8 mouse cellular contexts compared by ENCODE assay signal in genomic region chr5:124482966-124483654, GRCm38 (mm10). TPM values are rescaled to one million over a fixed set of nuclear protein-coding genes. Genes with fewer than 3 reads are reported as not detected.
A peak's percentile ranks its signal among the peaks of the same experiment; 100 is the strongest.
DNase-seq lines count a peak whose midpoint lies in the region; ATAC-seq and TF ChIP-seq lines count a peak whose summit lies in the region.

TSS of gene Snrnp35 (plus strand) at chr5:124483134.

- peak; percentile 94 for ATAC-seq in forebrain, postnatal 0 days
- peak; percentile 94 for ATAC-seq in lung, embryonic 16.5 days (ENCODE audit: low read depth)

- TF ChIP-seq POLR2A in MEL (IDR thresholded peaks at IDR 0.05; ENCODE audit: control insufficient read depth in 1 of 2, insufficient read depth in 1 of 2, low read depth in 1 of 2, low read length in 2 of 2, poor library complexity in 1 of 2): peak; percentile 40 to 79; a peak in 3 of 4 replicates
- TF ChIP-seq POLR2A in cerebellum, adult 2 months (IDR thresholded peaks at IDR 0.05; ENCODE audit: borderline replicate concordance, insufficient read depth, low read length): peak; percentile 52; the same call in 1 of the 2 replicates

- peak within 1 kb of the TSS; percentile 90 to 93 for H3K4me3 ChIP-seq in MEL (ENCODE audit: control insufficient read depth in 1 of 2, insufficient read depth in 1 of 2, low read depth in 2 of 2, low read length in 2 of 2)
- H3K4me3 ChIP-seq in cerebellum, adult 2 months (replicated peaks; ENCODE audit: insufficient read depth, low read depth, low read length): peak within 1 kb of the TSS; percentile 80
- H3K4me3 ChIP-seq in forebrain, postnatal 0 days (ENCODE audit: low read depth, low read length): peak within 1 kb of the TSS; percentile 77
- H3K4me3 ChIP-seq in lung, embryonic 16.5 days (ENCODE audit: low read length): peak within 1 kb of the TSS; percentile 64

- H3K79me2 ChIP-seq in MEL (ENCODE audit: control insufficient read depth, insufficient read depth, low read length, poor library complexity): peaks cover 10% of the 10 kb centered on the region

- no peaks in the 10 kb centered on the region for H3K9me3 ChIP-seq in MEL (replicated peaks; ENCODE audit: insufficient read depth, low read length)
- H3K9me3 ChIP-seq in forebrain, postnatal 0 days (ENCODE audit: low read length): no peaks in the 10 kb centered on the region
- H3K9me3 ChIP-seq in lung, embryonic 16.5 days (ENCODE audit: control insufficient read depth, low read length): no peaks in the 10 kb centered on the region

- H3K36me3 ChIP-seq in MEL (ENCODE audit: control insufficient read depth in 1 of 2, insufficient read depth in 2 of 2, low read length in 2 of 2): peaks cover 0 to 7% of the 10 kb centered on the region in 2 experiments; a peak in 2 of 4 replicates
- no peaks in the 10 kb centered on the region for H3K36me3 ChIP-seq in forebrain, postnatal 0 days (ENCODE audit: insufficient read depth)
- H3K36me3 ChIP-seq in lung, embryonic 16.5 days (ENCODE audit: control insufficient read depth, insufficient read depth, low read length): no peaks in the 10 kb centered on the region

- peak; percentile 96 for DNase-seq in MEL (ENCODE audit: low read depth, low spot score)
- peak; percentile 89 to 95 for DNase-seq in cerebellum, adult 2 months
- DNase-seq in forebrain, postnatal 0 days: peak; percentile 95
- DNase-seq in heart, postnatal 4 days: peak; percentile 94
- peak; percentile 77 to 87 for DNase-seq in layer of hippocampus, adult 8-10 months (ENCODE audit: low spot score in 2 of 2)
- DNase-seq in ovary, postnatal 10 days (ENCODE audit: low spot score): peak; percentile 95
- DNase-seq in thymus, postnatal 10 days (ENCODE audit: low spot score in 2 of 2): peak; percentile 81 to 83

- H3K27me3 ChIP-seq in MEL (ENCODE audit: control insufficient read depth in 1 of 2, insufficient read depth in 2 of 2, low read length in 2 of 2): no peaks in the 10 kb centered on the region
- H3K27me3 ChIP-seq in cerebellum, adult 2 months (ENCODE audit: control insufficient read depth, insufficient read depth, low read length): no peaks in the 10 kb centered on the region
- H3K27me3 ChIP-seq in forebrain, postnatal 0 days (ENCODE audit: insufficient read depth, low read length): no peaks in the 10 kb centered on the region
- no peaks in the 10 kb centered on the region for H3K27me3 ChIP-seq in lung, embryonic 16.5 days (ENCODE audit: control insufficient read depth, insufficient read depth, low read depth, low read length)

- peak within 1 kb of the TSS; percentile 100 for H3K9ac ChIP-seq in MEL (ENCODE audit: control insufficient read depth, low read depth, low read length, poor library complexity, severe bottlenecking)
- peak within 1 kb of the TSS; percentile 92 for H3K9ac ChIP-seq in forebrain, postnatal 0 days
- peak within 1 kb of the TSS; percentile 88 for H3K9ac ChIP-seq in lung, embryonic 16.5 days (ENCODE audit: low read length)

- TF ChIP-seq EP300 in MEL (IDR thresholded peaks at IDR 0.05; ENCODE audit: low read depth in 1 of 2, low read length in 2 of 2): peak in 1 of 2 experiments; percentile 58; a peak in 2 of 4 replicates

- peaks cover 0 to 17% of the 10 kb centered on the region in 2 experiments; a peak in 2 of 4 replicates for H3K4me1 ChIP-seq in MEL (ENCODE audit: control insufficient read depth in 1 of 2, insufficient read depth in 2 of 2, low read length in 2 of 2)
- H3K4me1 ChIP-seq in cerebellum, adult 2 months (ENCODE audit: control insufficient read depth, insufficient read depth, low read length): no peaks in the 10 kb centered on the region
- peaks cover 8% of the 10 kb centered on the region; the same call in 1 of the 2 replicates for H3K4me1 ChIP-seq in forebrain, postnatal 0 days (ENCODE audit: insufficient read depth)
- peaks cover 11% of the 10 kb centered on the region for H3K4me1 ChIP-seq in lung, embryonic 16.5 days (replicated peaks; ENCODE audit: control insufficient read depth, insufficient read depth, low read length)

- under 1% methylated on average over 47 of the region's 48 CpGs for WGBS in cerebellum, adult 2 months
- WGBS in forebrain, postnatal 0 days: under 1% methylated on average over 47 of the region's 48 CpGs
- under 1% methylated on average over 48 of the region's 48 CpGs for WGBS in lung, embryonic 16.5 days

- TF ChIP-seq RAD21 in MEL (IDR thresholded peaks at IDR 0.05; ENCODE audit: low read depth, low read length): no peak

- TF ChIP-seq CTCF in MEL (IDR thresholded peaks at IDR 0.05 in 2 of 3, conservative IDR thresholded peaks at IDR 0.05 in 1 of 3; ENCODE audit: control insufficient read depth in 1 of 3, insufficient read depth in 1 of 3, low read depth in 2 of 3, low read length in 3 of 3, poor library complexity in 1 of 3, severe bottlenecking in 1 of 3): no peak
- TF ChIP-seq CTCF in cerebellum, adult 2 months (IDR thresholded peaks at IDR 0.05; ENCODE audit: borderline replicate concordance, insufficient read depth, low read depth, low read length): no peak
- peak; percentile 28; the same call in 1 of the 2 replicates for TF ChIP-seq CTCF in forebrain, postnatal 0 days (IDR thresholded peaks at IDR 0.05; ENCODE audit: low read depth)

- H3K4me2 ChIP-seq in forebrain, postnatal 0 days (ENCODE audit: low read depth): peak within 1 kb of the TSS; percentile 76
- peak within 1 kb of the TSS; percentile 84 for H3K4me2 ChIP-seq in lung, embryonic 16.5 days (ENCODE audit: low read depth, low read length)

- H3K27ac ChIP-seq in MEL (ENCODE audit: control insufficient read depth, low read depth, low read length): peak within 1 kb of the TSS; percentile 99
- H3K27ac ChIP-seq in cerebellum, adult 2 months (ENCODE audit: insufficient read depth, low read length): peak within 1 kb of the TSS; percentile 62
- peak within 1 kb of the TSS; percentile 99 for H3K27ac ChIP-seq in forebrain, postnatal 0 days (ENCODE audit: low read depth, low read length)
- peak within 1 kb of the TSS; percentile 97 for H3K27ac ChIP-seq in lung, embryonic 16.5 days (ENCODE audit: low read length)

TF ChIP-seq in MEL, 35 proteins besides CTCF, POLR2A, EP300 and RAD21 (continues in another document):
- TF ChIP-seq MXI1 (IDR thresholded peaks at IDR 0.05; ENCODE audit: low read depth, low read length) (peak; percentile 87), E2F4 (IDR thresholded peaks at IDR 0.05; ENCODE audit: borderline replicate concordance, low read depth, low read length) (peak; percentile 75; the same call in 1 of the 2 replicates), MAX (IDR thresholded peaks at IDR 0.05; ENCODE audit: low read length) (peak; percentile 93), TAL1 (IDR thresholded peaks at IDR 0.05; ENCODE audit: low read length) (no peak), ETS1 (IDR thresholded peaks at IDR 0.05; ENCODE audit: low read depth, low read length) (peak; percentile 17; the same call in 1 of the 2 replicates), MEF2A (IDR thresholded peaks at IDR 0.05; ENCODE audit: extremely low read depth, insufficient replicate concordance, low read depth, low read length, poor library complexity, severe bottlenecking) (no peak), NELFE (IDR thresholded peaks at IDR 0.05; ENCODE audit: low read depth, low read length) (peak; percentile 95), ZMIZ1 (IDR thresholded peaks at IDR 0.05; ENCODE audit: low read depth, low read length) (peak; percentile 92), SIN3A (IDR thresholded peaks at IDR 0.05; ENCODE audit: low read length) (peak; percentile 57), JUND (IDR thresholded peaks at IDR 0.05; ENCODE audit: low read depth, low read length) (no peak), BHLHE40 (IDR thresholded peaks at IDR 0.05; ENCODE audit: borderline replicate concordance, low read depth, low read length) (peak; percentile 91), GABPA (IDR thresholded peaks at IDR 0.05; ENCODE audit: low read depth, low read length) (no peak), RCOR1 (IDR thresholded peaks at IDR 0.05; ENCODE audit: low read depth, low read length) (no peak; the same call in 1 of the 2 replicates), ELF1 (IDR thresholded peaks at IDR 0.05; ENCODE audit: low read depth, low read length) (no peak), CHD1 (IDR thresholded peaks at IDR 0.05; ENCODE audit: low read depth, low read length) (no peak), TBP (IDR thresholded peaks at IDR 0.05; ENCODE audit: low read depth, low read length) (peak; percentile 32; the same call in 1 of the 2 replicates), MAZ (IDR thresholded peaks at IDR 0.05; ENCODE audit: low read depth, low read length) (no peak), UBTF (IDR thresholded peaks at IDR 0.05; ENCODE audit: borderline replicate concordance, insufficient read depth, low read depth, low read length) (no peak), MAFK (IDR thresholded peaks at IDR 0.05; ENCODE audit: borderline replicate concordance, low read depth, low read length) (no peak), HCFC1 (IDR thresholded peaks at IDR 0.05; ENCODE audit: low read depth, low read length) (peak; percentile 86), SMC3 (IDR thresholded peaks at IDR 0.05; ENCODE audit: low read depth, low read length) (no peak), KAT2A (conservative IDR thresholded peaks at IDR 0.05; ENCODE audit: low read depth, low read length) (no peak; the same call in 1 of the 2 replicates), USF2 (IDR thresholded peaks at IDR 0.05; ENCODE audit: borderline replicate concordance in 1 of 2, insufficient read depth in 1 of 2, low read depth in 1 of 2, low read length in 2 of 2) (no peak), GATA1 (IDR thresholded peaks at IDR 0.05; ENCODE audit: low read depth, low read length) (0 out of 2 replicates have a peak, but pooled peaks have one; percentile 26), USF1 (IDR thresholded peaks at IDR 0.05; ENCODE audit: low read depth, low read length) (0 out of 2 replicates have a peak, but pooled peaks have one; percentile 33), MYC (IDR thresholded peaks at IDR 0.05; ENCODE audit: low read depth, low read length) (peak; percentile 97), ZKSCAN1 (IDR thresholded peaks at IDR 0.05; ENCODE audit: low read depth, low read length) (no peak), MYB (IDR thresholded peaks at IDR 0.05; ENCODE audit: low read depth, low read length) (peak; percentile 97)

RNA-seq across cellular contexts. Expression of gene Snrnp35, which starts in this region (rescaled TPM):
- total RNA-seq in MEL (2012; rRNA removed): 11.7 and 12.2 TPM in 2 replicates
- 10 to 100 TPM in 1 of 2 experiments, not detected in 1; 18.3 TPM for polyA plus RNA-seq in MEL (2012; ENCODE audit: insufficient read depth in 1 of 2, insufficient read length in 2 of 2, low read depth in 1 of 2, low replicate concordance in 2 of 2, missing spikeins in 1 of 2)
- 12.3 and 13.1 TPM in 2 replicates for polyA plus RNA-seq in cerebellum, adult 2 months (2012; rRNA removed)
- 15.9 and 16.0 TPM in 2 replicates for total RNA-seq in forebrain, postnatal 0 days (2014; rRNA removed)
- polyA plus RNA-seq in forebrain, postnatal 0 days (2015; fragmentation: Nextera tagmentation; extraction: Ambion mirVana): 16.6 and 17.7 TPM in 2 replicates
- total RNA-seq in heart, postnatal 4 days (2021): 10 to 100 TPM; 19.3 to 23.5 TPM
- total RNA-seq in layer of hippocampus, adult 8-10 months (2022): 10 to 100 TPM; 25.7 to 31.5 (median 28.6) TPM
- polyA plus RNA-seq in lung, embryonic 16.5 days (2015; fragmentation: Nextera tagmentation; extraction: Ambion mirVana): 23.0 and 25.6 TPM in 2 replicates

Comparison
In these comparisons a context has a peak if more than half of its experiments do, and no peak if none do; other contexts are left out.
1. Peak in every context shown above with its lines: DNase-seq, ATAC-seq, H3K4me3 ChIP-seq and H3K27ac ChIP-seq.